21 mouse cellular contexts compared by ENCODE assay signal in the genomic region with DNA sequence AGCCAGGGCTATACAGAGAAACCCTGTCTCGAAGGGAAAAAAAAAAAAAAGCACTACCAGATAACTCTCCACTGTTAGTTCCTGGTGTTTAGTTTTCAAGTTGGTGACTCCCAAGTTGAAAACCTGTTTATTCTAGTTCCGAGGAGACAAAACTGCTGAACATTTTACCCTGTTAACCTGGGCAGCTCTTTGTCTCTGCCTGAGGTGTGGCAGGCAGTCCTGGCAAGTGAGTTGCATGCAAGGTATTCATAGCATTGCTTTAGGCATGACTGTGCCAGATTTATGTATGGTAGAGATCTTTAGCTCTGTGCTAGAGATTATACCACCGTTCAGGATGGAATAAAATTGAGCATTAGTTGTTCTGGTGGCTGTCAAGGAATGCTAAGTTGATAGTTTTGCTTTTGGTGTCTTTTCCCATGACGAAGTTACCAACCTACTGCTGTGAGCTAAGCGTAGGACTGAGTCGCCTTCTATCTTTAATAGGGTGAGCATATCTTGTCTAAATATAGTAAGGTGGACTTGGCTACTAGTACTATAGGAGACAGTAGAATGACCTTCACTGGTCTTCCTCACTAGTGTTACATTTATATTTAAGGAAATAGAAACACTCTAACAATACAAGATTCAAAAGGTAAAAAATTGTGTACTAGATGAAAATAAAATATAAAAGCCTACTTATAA.
DNase-seq lines count a peak whose midpoint lies in the region; ATAC-seq and TF ChIP-seq lines count a peak whose summit lies in the region.
"Had no signal": no experiment of that assay in that cellular context is flagged by ENCODE, and none has a peak within 500 bp of the region (broad histone marks: within the 10 kb centered on the region; RNA-seq: fewer than 3 reads in every experiment).

No protein-coding gene starts in this region.

- WGBS in kidney, adult 2 months: 70% methylated on average over 6 of the region's 6 CpGs
- WGBS in kidney, embryonic 15.5 days: 89% methylated on average over 6 of the region's 6 CpGs
- 37% methylated on average over 6 of the region's 6 CpGs for WGBS in heart, embryonic 14.5 days
- 63% methylated on average over 6 of the region's 6 CpGs for WGBS in stomach, postnatal 0 days

- H3K4me3 ChIP-seq in gastrocnemius, adult 2 months: peak overlapping the region; percentile 59
- no peak overlapping the region for H3K4me3 ChIP-seq in kidney, adult 2 months (ENCODE audit: insufficient read depth, low read depth, low read length)
- no peak overlapping the region for H3K4me3 ChIP-seq in kidney, embryonic 15.5 days (replicated peaks)
- no peak overlapping the region for H3K4me3 ChIP-seq in heart, embryonic 14.5 days (ENCODE audit: control insufficient read depth in 1 of 2, insufficient read depth in 1 of 2, low read depth in 1 of 2, low read length in 2 of 2)
- H3K4me3 ChIP-seq in stomach, postnatal 0 days (ENCODE audit: low read depth, low read length): no peak overlapping the region
- H3K4me3 ChIP-seq: embryonic facial prominence, embryonic 13.5 days; erythroblast, embryonic 14.5 days; forebrain, embryonic 12.5 days; hindbrain, embryonic 13.5 days; midbrain, embryonic 10.5 days had no signal

- DNase-seq in gastrocnemius, adult 2 months: no peak
- no peak for DNase-seq in gastrocnemius, postnatal 4 days (ENCODE audit: low spot score in 2 of 2)
- peak; percentile 23 for DNase-seq in kidney, adult 2 months
- DNase-seq in stomach, postnatal 0 days (ENCODE audit: low spot score): no peak
- no peak for DNase-seq in left cerebral cortex, adult 9 months (ENCODE audit: low spot score in 2 of 2)
- DNase-seq: adrenal gland, adult 8-10 months; cerebellum, adult 8-10 months; cerebellum, postnatal 36 days; embryo, embryonic 11 days; kidney, adult 18-20 months; kidney, postnatal 10 days; lung, postnatal 4 days had no signal

- no peaks in the 10 kb centered on the region for H3K9me3 ChIP-seq in kidney, embryonic 15.5 days (replicated peaks)
- H3K9me3 ChIP-seq in heart, embryonic 14.5 days (ENCODE audit: control insufficient read depth, low read length): no peaks in the 10 kb centered on the region
- no peaks in the 10 kb centered on the region for H3K9me3 ChIP-seq in stomach, postnatal 0 days (ENCODE audit: control insufficient read depth, low read length)
- H3K9me3 ChIP-seq: embryonic facial prominence, embryonic 13.5 days; forebrain, embryonic 12.5 days; hindbrain, embryonic 13.5 days; midbrain, embryonic 10.5 days had no signal

- intact Hi-C loops in gastrocnemius, adult 2 months (cut with DNase I): loop anchor here (5.0 kb wide), 2 partner anchors 51 to 76 kb away; no protein-coding TSS in a partner anchor

- H3K4me2 ChIP-seq in kidney, embryonic 15.5 days: no peak overlapping the region
- H3K4me2 ChIP-seq in heart, embryonic 14.5 days (ENCODE audit: low read length): peak overlapping the region; percentile 51
- H3K4me2 ChIP-seq in stomach, postnatal 0 days (replicated peaks; ENCODE audit: low read depth): no peak overlapping the region
- H3K4me2 ChIP-seq: embryonic facial prominence, embryonic 13.5 days; forebrain, embryonic 12.5 days; hindbrain, embryonic 13.5 days had no signal

- ATAC-seq in kidney, embryonic 15.5 days (replicated peaks; ENCODE audit: low FRiP score): no peak
- peak; percentile 68; the same call in 1 of the 2 replicates for ATAC-seq in heart, embryonic 14.5 days (ENCODE audit: insufficient number of reproducible peaks, insufficient read depth, low FRiP score, low read depth)
- ATAC-seq in stomach, postnatal 0 days (ENCODE audit: low FRiP score, low TSS enrichment): peak; percentile 78
- ATAC-seq in megakaryocyte-erythroid progenitor cell, adult 5-6 weeks (replicated peaks; ENCODE audit: low FRiP score, low TSS enrichment, poor library complexity, severe bottlenecking): no peak
- ATAC-seq: activated CD4-positive, CD25-positive, alpha-beta regulatory T cell, adult 4 months had no signal

- H3K27ac ChIP-seq in gastrocnemius, adult 2 months: peak overlapping the region; percentile 95
- H3K27ac ChIP-seq in kidney, adult 2 months (ENCODE audit: insufficient read depth, low read depth, low read length): no peak overlapping the region
- no peak overlapping the region for H3K27ac ChIP-seq in kidney, embryonic 15.5 days
- peak overlapping the region; percentile 91 to 94 for H3K27ac ChIP-seq in heart, embryonic 14.5 days (replicated peaks in 1 of 2; ENCODE audit: control insufficient read depth in 1 of 2, insufficient read depth in 1 of 2, low read depth in 2 of 2, low read length in 2 of 2)
- no peak overlapping the region for H3K27ac ChIP-seq in stomach, postnatal 0 days (replicated peaks)
- H3K27ac ChIP-seq: embryonic facial prominence, embryonic 13.5 days; forebrain, embryonic 12.5 days; hindbrain, embryonic 13.5 days; midbrain, embryonic 10.5 days had no signal

- no peaks in the 10 kb centered on the region for H3K36me3 ChIP-seq in kidney, adult 2 months (ENCODE audit: control insufficient read depth, insufficient read depth, low read length)
- no peaks in the 10 kb centered on the region for H3K36me3 ChIP-seq in kidney, embryonic 15.5 days
- H3K36me3 ChIP-seq in heart, embryonic 14.5 days (ENCODE audit: control insufficient read depth, insufficient read depth, low read length): no peaks in the 10 kb centered on the region
- H3K36me3 ChIP-seq in stomach, postnatal 0 days (ENCODE audit: control insufficient read depth, insufficient read depth, low read length): no peaks in the 10 kb centered on the region
- H3K36me3 ChIP-seq: embryonic facial prominence, embryonic 13.5 days; forebrain, embryonic 12.5 days; hindbrain, embryonic 13.5 days; midbrain, embryonic 10.5 days had no signal

- no peak for TF ChIP-seq CTCF in gastrocnemius, adult 2 months (IDR thresholded peaks at IDR 0.05)
- no peak for TF ChIP-seq CTCF in kidney, adult 2 months (conservative IDR thresholded peaks at IDR 0.05; ENCODE audit: insufficient read depth, insufficient read length, low read depth, low read length)
- no peak for TF ChIP-seq CTCF in stomach, postnatal 0 days (IDR thresholded peaks at IDR 0.05; ENCODE audit: low read depth)

- no peak for TF ChIP-seq EP300 in stomach, postnatal 0 days (optimal IDR thresholded peaks at IDR 0.05)

- H3K4me1 ChIP-seq in kidney, adult 2 months (ENCODE audit: control insufficient read depth, insufficient read depth, low read length): no peaks in the 10 kb centered on the region
- H3K4me1 ChIP-seq in kidney, embryonic 15.5 days: 0 out of 2 replicates have a peak, but pooled peaks cover 5% of the 10 kb centered on the region
- H3K4me1 ChIP-seq in heart, embryonic 14.5 days (ENCODE audit: control insufficient read depth in 2 of 2, insufficient read depth in 2 of 2, low read length in 2 of 2): peaks cover 16 to 67% of the 10 kb centered on the region in 2 experiments
- H3K4me1 ChIP-seq in stomach, postnatal 0 days (replicated peaks; ENCODE audit: control insufficient read depth, insufficient read depth): 0 out of 2 replicates have a peak, but pooled peaks cover 2% of the 10 kb centered on the region
- H3K4me1 ChIP-seq: forebrain, embryonic 12.5 days; hindbrain, embryonic 13.5 days; midbrain, embryonic 10.5 days had no signal

- H3K27me3 ChIP-seq in kidney, adult 2 months (replicated peaks; ENCODE audit: control insufficient read depth, insufficient read depth, low read length): no peaks in the 10 kb centered on the region
- H3K27me3 ChIP-seq in kidney, embryonic 15.5 days: no peaks in the 10 kb centered on the region
- H3K27me3 ChIP-seq in heart, embryonic 14.5 days (ENCODE audit: control insufficient read depth, insufficient read depth, low read length): no peaks in the 10 kb centered on the region
- H3K27me3 ChIP-seq in stomach, postnatal 0 days (ENCODE audit: control insufficient read depth, insufficient read depth, low read length): no peaks in the 10 kb centered on the region
- H3K27me3 ChIP-seq: embryonic facial prominence, embryonic 13.5 days; forebrain, embryonic 12.5 days; hindbrain, embryonic 13.5 days had no signal

- H3K9ac ChIP-seq in kidney, embryonic 15.5 days: no peak overlapping the region
- peak overlapping the region; percentile 56 for H3K9ac ChIP-seq in heart, embryonic 14.5 days (ENCODE audit: low read length)
- no peak overlapping the region for H3K9ac ChIP-seq in stomach, postnatal 0 days (ENCODE audit: low read length)
- H3K9ac ChIP-seq: embryonic facial prominence, embryonic 13.5 days; forebrain, embryonic 12.5 days; hindbrain, embryonic 13.5 days had no signal

- no peak for TF ChIP-seq POLR2A in kidney, adult 2 months (IDR thresholded peaks at IDR 0.05; ENCODE audit: low read depth, low read length)

Comparison
In these comparisons a context has a peak if more than half of its experiments do, and no peak if none do; other contexts are left out.
1. H3K27ac ChIP-seq: peak in gastrocnemius, adult 2 months (single experiment) and heart, embryonic 14.5 days (2 of 2); none in kidney, adult 2 months (single experiment), kidney, embryonic 15.5 days (single experiment) and stomach, postnatal 0 days (single experiment).
2. ATAC-seq: peak in heart, embryonic 14.5 days (single experiment) and stomach, postnatal 0 days (single experiment); none in kidney, embryonic 15.5 days (single experiment) and megakaryocyte-erythroid progenitor cell, adult 5-6 weeks (single experiment).